Mouse (Mus musculus): ENCODE measurements at regions not wholly inside any gene's neighbourhood (a gene's known extent, or its start where the extent isn't known, plus 50 kb on each side); places are given as distances from the start of the nearest gene placed in this dataset.
A peak's percentile ranks its signal among the peaks of the same experiment; 100 is the strongest.

- no peak for ATAC-seq (replicated peaks; ENCODE audit: insufficient number of reproducible peaks, low FRiP score, low TSS enrichment, poor library complexity, severe bottlenecking)
Measured at GRCm38 (mm10) chr9:115640781-115641180, 268.5 kb upstream of the Gadl1 start.

GRCm38 (mm10) chr9:115642032-115642431 is 267.2 kb upstream of the Gadl1 start:
- ATAC-seq (replicated peaks; ENCODE audit: insufficient number of reproducible peaks, low FRiP score, low TSS enrichment, poor library complexity, severe bottlenecking), result no peak

GRCm38 (mm10) chr9:115644953-115645352 is 264.3 kb upstream of the Gadl1 start:
- ATAC-seq (replicated peaks; ENCODE audit: insufficient number of reproducible peaks, low FRiP score, low TSS enrichment, poor library complexity, severe bottlenecking), result no peak

DNA sequence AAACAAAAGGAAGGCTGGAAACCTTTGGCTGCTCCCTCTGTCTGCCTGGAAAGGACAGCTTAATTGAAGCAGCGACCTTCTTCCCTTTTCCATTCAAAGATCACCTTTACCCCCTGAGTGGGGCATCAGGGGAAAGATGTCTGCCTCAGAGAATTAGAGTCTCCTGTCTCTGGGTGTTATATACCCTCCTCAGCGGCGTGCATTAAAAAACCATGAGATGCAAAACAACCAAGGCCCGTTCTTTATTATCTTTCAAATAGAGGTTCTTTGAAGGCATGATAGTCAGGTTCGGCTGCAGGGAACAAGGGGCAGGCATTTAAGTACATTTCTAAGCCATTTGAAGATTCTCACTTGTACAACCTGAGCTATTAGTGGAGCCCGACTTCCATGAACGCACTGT is 263.0 kb upstream of the Gadl1 start:
- ATAC-seq (replicated peaks; ENCODE audit: insufficient number of reproducible peaks, low FRiP score, low TSS enrichment, poor library complexity, severe bottlenecking), result no peak

- ATAC-seq (replicated peaks; ENCODE audit: insufficient number of reproducible peaks, low FRiP score, low TSS enrichment, poor library complexity, severe bottlenecking), result no peak
Measured at GRCm38 (mm10) chr9:115651708-115652107, 257.5 kb upstream of the Gadl1 start.

DNA sequence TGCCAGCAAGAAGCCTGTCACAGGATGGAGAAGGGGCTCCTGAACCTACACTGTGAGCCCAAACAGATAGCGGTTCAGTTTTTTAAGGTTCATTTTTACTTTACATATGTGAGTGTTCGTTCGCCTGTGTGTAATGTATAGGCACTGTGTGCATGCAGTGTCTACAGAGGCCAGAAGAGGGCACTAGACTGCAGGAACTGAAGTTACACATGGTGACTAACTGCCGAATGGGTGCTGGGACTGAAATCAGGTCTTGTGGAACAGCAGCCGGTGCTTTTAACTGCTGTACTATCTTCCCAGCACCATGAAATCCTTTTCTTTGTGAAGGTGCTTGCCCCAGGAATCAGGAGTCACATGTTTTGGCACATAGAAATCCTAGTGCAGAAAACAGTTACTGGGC is 256.1 kb upstream of the Gadl1 start:
- ATAC-seq (replicated peaks; ENCODE audit: insufficient number of reproducible peaks, low FRiP score, low TSS enrichment, poor library complexity, severe bottlenecking), result no peak

DNA sequence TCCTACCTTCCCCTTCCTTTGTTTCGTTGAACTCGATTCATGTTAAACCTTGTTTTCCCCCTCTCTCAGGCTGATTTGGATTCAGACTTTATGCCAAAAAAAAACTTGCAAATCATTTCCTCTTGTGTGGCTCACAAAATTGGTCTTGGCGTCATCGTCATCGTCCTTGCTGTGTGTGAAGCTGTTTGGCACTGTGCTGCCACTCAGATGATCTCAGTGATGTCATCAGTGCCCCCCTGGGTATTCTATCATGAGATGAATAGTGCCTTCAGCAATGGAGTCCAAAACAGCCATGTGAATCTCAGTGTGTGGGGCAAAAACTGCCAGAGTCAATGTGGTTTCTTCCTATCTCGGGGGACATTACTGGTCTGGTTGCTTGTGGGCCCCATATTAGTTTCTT is 254.3 kb upstream of the Gadl1 start:
- no peak for ATAC-seq (replicated peaks; ENCODE audit: insufficient number of reproducible peaks, low FRiP score, low TSS enrichment, poor library complexity, severe bottlenecking)

DNA sequence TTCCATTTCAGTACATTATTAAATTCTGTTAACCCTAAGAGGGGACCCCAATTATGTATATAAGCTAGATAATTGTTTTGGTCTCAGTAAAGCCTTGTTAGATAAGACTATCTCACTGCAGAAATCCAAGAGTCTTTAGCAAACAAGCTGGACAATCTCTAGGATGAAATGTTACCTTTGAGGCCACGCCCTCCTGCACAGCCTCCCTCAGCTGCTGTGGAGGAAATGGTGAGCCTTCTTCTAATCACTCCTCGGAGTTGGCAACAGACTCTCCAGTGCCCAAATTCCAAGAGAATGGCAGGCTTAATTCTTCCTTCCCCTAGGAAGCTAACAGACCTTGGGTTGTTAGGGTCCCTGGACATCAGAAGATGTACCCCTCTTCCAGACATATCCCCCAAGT is 252.7 kb upstream of the Gadl1 start:
- no peak for ATAC-seq (replicated peaks; ENCODE audit: insufficient number of reproducible peaks, low FRiP score, low TSS enrichment, poor library complexity, severe bottlenecking)

- 0 out of 2 replicates have a peak, but pooled peaks have one; percentile 31 for ATAC-seq (replicated peaks; ENCODE audit: insufficient number of reproducible peaks, low FRiP score, low TSS enrichment, poor library complexity, severe bottlenecking)
Measured at GRCm38 (mm10) chr9:115656994-115657713, 252.1 kb upstream of the Gadl1 start.

GRCm38 (mm10) chr9:115658477-115658876 is 250.8 kb upstream of the Gadl1 start:
- no peak for ATAC-seq (replicated peaks; ENCODE audit: insufficient number of reproducible peaks, low FRiP score, low TSS enrichment, poor library complexity, severe bottlenecking)

DNA sequence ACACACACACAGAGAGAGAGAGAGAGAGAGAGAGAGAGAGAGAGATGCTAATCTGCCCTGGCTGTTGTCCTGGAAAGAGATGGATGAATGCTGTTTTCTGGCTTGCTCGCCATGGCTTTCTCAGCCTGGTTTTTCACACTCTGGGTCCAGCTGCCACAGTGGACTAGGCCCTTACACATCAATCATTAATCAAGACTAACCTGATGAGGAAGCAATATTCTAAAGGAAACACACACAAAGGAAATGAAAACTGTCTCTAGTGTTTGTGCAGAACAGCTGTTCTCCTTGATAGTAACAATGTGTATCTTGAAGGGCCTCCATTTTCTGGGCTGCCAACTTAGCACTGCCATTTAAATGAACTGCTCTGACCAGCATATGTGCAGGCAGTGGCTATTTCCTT is 248.9 kb upstream of the Gadl1 start:
- ATAC-seq (replicated peaks; ENCODE audit: insufficient number of reproducible peaks, low FRiP score, low TSS enrichment, poor library complexity, severe bottlenecking), result no peak

GRCm38 (mm10) chr9:115661834-115662425 is 247.3 kb upstream of the Gadl1 start:
- no peak for ATAC-seq (replicated peaks; ENCODE audit: insufficient number of reproducible peaks, low FRiP score, low TSS enrichment, poor library complexity, severe bottlenecking)

DNA sequence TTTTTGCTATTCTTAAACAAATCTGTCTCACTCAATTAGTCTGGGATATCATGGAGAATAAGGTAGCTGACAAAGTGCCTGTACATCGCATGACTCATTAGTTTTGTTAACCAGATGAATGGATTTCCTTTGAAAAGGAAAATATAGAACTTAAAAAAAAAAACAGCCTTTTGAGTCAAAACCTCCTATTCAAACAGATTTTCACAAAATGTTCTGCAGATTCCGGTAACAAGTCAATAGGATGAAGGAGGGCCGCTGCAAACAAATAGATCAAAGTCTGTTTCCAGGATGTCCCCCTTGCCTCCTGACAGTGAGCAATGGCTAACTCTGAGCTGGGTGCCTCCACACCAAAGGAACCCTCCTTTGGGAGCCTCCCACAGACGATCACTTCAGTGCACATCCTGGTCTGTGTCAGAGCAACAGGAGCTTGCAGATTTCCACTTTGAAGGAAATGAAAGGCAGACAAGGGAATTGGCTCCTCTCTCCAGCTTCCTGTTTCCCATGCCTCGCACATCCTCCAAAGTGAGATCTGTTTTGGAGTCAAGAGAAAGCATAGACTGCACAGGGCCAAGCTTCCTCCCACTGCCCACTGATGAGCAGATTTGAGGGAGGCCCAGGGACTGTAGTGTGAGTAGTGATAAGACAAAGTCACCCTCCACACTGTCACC is 243.8 kb upstream of the Gadl1 start:
- no peak for ATAC-seq (replicated peaks; ENCODE audit: insufficient number of reproducible peaks, low FRiP score, low TSS enrichment, poor library complexity, severe bottlenecking)

- no peak for ATAC-seq (replicated peaks; ENCODE audit: insufficient number of reproducible peaks, low FRiP score, low TSS enrichment, poor library complexity, severe bottlenecking)
Measured at GRCm38 (mm10) chr9:115666530-115666929, 242.7 kb upstream of the Gadl1 start.

GRCm38 (mm10) chr9:115680703-115681576 is 228.3 kb upstream of the Gadl1 start:
- no peak for ATAC-seq (replicated peaks; ENCODE audit: insufficient number of reproducible peaks, low FRiP score, low TSS enrichment, poor library complexity, severe bottlenecking)

DNA sequence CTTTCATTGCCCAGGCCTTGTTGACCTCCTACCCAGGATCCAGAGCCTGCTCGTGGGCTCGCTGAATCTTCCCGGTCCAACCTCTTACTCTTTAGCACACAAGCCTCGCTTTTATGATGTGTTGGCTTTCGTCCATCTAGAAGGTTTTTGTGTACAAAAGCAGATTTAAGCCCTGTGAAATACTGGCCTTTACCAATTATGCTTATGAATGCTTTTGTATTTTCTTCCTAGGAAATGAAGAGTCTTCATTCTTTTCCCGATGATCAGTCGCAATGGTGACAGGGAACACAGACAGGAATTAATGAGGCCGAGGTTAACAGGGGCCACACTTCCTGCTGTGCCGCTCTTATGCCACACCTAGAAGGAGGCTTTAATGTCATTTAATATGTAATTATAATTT is 227.4 kb upstream of the Gadl1 start:
- no peak for ATAC-seq (replicated peaks; ENCODE audit: insufficient number of reproducible peaks, low FRiP score, low TSS enrichment, poor library complexity, severe bottlenecking)

DNA sequence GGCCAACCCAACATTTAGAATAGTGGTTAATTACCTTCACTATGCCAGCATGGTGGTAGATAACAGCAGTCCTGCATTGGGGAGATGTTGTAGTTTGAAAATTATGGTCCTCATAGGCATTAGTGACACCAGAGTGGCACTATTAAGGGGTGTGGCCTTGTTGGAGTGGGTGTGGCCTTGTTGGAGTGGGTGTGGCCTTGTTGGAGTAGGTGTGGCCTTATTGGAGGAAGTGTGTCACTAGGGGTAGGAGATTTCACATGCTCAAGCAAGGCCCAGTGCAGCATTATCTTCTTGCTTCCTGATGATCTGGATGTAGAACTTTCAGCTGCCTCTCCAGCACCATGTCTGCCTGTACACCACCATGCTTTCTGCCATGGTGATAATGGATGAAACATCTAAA is 225.3 kb upstream of the Gadl1 start:
- ATAC-seq (replicated peaks; ENCODE audit: insufficient number of reproducible peaks, low FRiP score, low TSS enrichment, poor library complexity, severe bottlenecking), result no peak

GRCm38 (mm10) chr9:115686605-115687004 is 222.7 kb upstream of the Gadl1 start:
- ATAC-seq (replicated peaks; ENCODE audit: insufficient number of reproducible peaks, low FRiP score, low TSS enrichment, poor library complexity, severe bottlenecking), result no peak

DNA sequence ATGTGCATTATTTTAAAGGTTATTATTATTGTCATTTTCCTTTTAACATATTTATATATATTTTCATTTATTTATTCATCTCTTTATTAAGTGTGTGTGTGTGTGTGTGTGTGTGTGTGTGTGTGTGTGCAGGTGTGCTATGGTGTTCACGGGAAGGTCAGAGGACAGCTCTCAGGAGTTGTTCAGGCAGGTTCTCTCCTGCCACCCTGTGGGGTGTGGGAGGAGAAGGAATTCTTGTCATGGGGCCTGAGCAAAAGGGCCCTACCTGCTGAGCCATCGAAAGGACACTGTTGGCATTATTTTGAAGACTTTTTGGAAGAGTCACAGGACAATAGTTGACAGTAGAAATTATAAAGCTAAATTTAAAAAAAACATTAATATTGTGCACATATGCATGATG is 216.4 kb upstream of the Gadl1 start:
- no peak for ATAC-seq (replicated peaks; ENCODE audit: insufficient number of reproducible peaks, low FRiP score, low TSS enrichment, poor library complexity, severe bottlenecking)

Data from monocyte, adult 5-6 weeks (primary cell).